Comparison of ENCODE assay signal across 9 mouse cellular contexts in genomic region chr2:156652841-156653240, GRCm38 (mm10). TPM values are rescaled to one million over a fixed set of nuclear protein-coding genes. Genes with fewer than 3 reads are reported as not detected.
A peak's percentile ranks its signal among the peaks of the same experiment; 100 is the strongest.
DNase-seq lines count a peak whose midpoint lies in the region; ATAC-seq lines count a peak whose summit lies in the region.
"Had no signal": no experiment of that assay in that cellular context is flagged by ENCODE, and none has a peak within 500 bp of the region (broad histone marks: within the 10 kb centered on the region; RNA-seq: fewer than 3 reads in every experiment).

No protein-coding gene starts in this region.

- no peak overlapping the region for H3K4me2 ChIP-seq in heart, embryonic 14.5 days (ENCODE audit: low read length)
- H3K4me2 ChIP-seq: embryonic facial prominence, embryonic 13.5 days had no signal

- WGBS in heart, embryonic 14.5 days, result 10% methylated on average over 8 of the region's 8 CpGs

- no peaks in the 10 kb centered on the region for H3K9me3 ChIP-seq in heart, embryonic 14.5 days (ENCODE audit: control insufficient read depth, low read length)
- H3K9me3 ChIP-seq: embryonic facial prominence, embryonic 13.5 days had no signal

- H3K27me3 ChIP-seq in heart, embryonic 14.5 days (ENCODE audit: control insufficient read depth, insufficient read depth, low read length), result peaks cover 40% of the 10 kb centered on the region

- no peak overlapping the region for H3K27ac ChIP-seq in heart, embryonic 14.5 days (replicated peaks in 1 of 2; ENCODE audit: control insufficient read depth in 1 of 2, insufficient read depth in 1 of 2, low read depth in 2 of 2, low read length in 2 of 2)
- H3K27ac ChIP-seq: embryonic facial prominence, embryonic 13.5 days had no signal

- peak; percentile 28 for DNase-seq in left cerebral cortex, postnatal 4 days
- DNase-seq in left cerebral cortex, postnatal 25 days (ENCODE audit: low spot score in 2 of 2), result no peak
- DNase-seq in adrenal gland, postnatal 10 days, result peak; percentile 87
- DNase-seq in lung, adult 18-20 months, result peak; percentile 13 to 30
- DNase-seq in thymus, postnatal 14 days, result peak; percentile 57
- no peak for DNase-seq in cerebellum, adult 11 months
- DNase-seq in cerebellum, adult 18-20 months, result no peak

- H3K4me3 ChIP-seq in heart, embryonic 14.5 days (ENCODE audit: control insufficient read depth in 1 of 2, insufficient read depth in 1 of 2, low read depth in 1 of 2, low read length in 2 of 2), result no peak overlapping the region
- H3K4me3 ChIP-seq: embryonic facial prominence, embryonic 13.5 days had no signal

- ATAC-seq in heart, embryonic 14.5 days (ENCODE audit: insufficient number of reproducible peaks, insufficient read depth, low FRiP score, low read depth), result 0 out of 2 replicates have a peak, but pooled peaks have one; percentile 42

- no peak overlapping the region for H3K9ac ChIP-seq in heart, embryonic 14.5 days (ENCODE audit: low read length)
- H3K9ac ChIP-seq: embryonic facial prominence, embryonic 13.5 days had no signal

- H3K4me1 ChIP-seq in heart, embryonic 14.5 days (ENCODE audit: control insufficient read depth in 2 of 2, insufficient read depth in 2 of 2, low read length in 2 of 2), result no peaks in the 10 kb centered on the region
- H3K4me1 ChIP-seq: embryonic facial prominence, embryonic 13.5 days had no signal

- no peaks in the 10 kb centered on the region for H3K36me3 ChIP-seq in heart, embryonic 14.5 days (ENCODE audit: control insufficient read depth, insufficient read depth, low read length)
- H3K36me3 ChIP-seq: embryonic facial prominence, embryonic 13.5 days had no signal

- intact Hi-C loops in left cerebral cortex, postnatal 4 days (cut with DNase I), result no loop called here
- intact Hi-C loops in left cerebral cortex, postnatal 25 days (cut with DNase I), result no loop called here

RNA-seq across cellular contexts. Expression of gene Dlgap4, which starts 39.3 kb away (rescaled TPM):
- 100 to 1,000 TPM; 306 to 315 TPM for total RNA-seq in left cerebral cortex, postnatal 4 days (2021)
- 100 to 1,000 TPM; 223 to 241 TPM for total RNA-seq in left cerebral cortex, postnatal 25 days (2021)
- 10 to 100 TPM; 36.9 to 40.3 TPM for total RNA-seq in adrenal gland, postnatal 10 days (2021)
- polyA plus RNA-seq in heart, embryonic 14.5 days (2014; fragmentation: Nextera tagmentation; extraction: Ambion mirVana), result 51.4 and 57.6 TPM in 2 replicates

Comparison
In these comparisons a context has a peak if more than half of its experiments do, and no peak if none do; other contexts are left out.
1. DNase-seq: peak in left cerebral cortex, postnatal 4 days (single experiment), adrenal gland, postnatal 10 days (single experiment), lung, adult 18-20 months (2 of 2) and thymus, postnatal 14 days (single experiment); none in left cerebral cortex, postnatal 25 days (0 of 2), cerebellum, adult 11 months (single experiment) and cerebellum, adult 18-20 months (0 of 2).
2. RNA of gene Dlgap4, which starts 39.3 kb away (total RNA-seq): 306 to 315 TPM in left cerebral cortex, postnatal 4 days and 223 to 241 TPM in left cerebral cortex, postnatal 25 days; 36.9 to 40.3 TPM in adrenal gland, postnatal 10 days; every median in the first group is over 4 times any median in the second.